ENCODE assay signal across 25 mouse cellular contexts in the genomic region with DNA sequence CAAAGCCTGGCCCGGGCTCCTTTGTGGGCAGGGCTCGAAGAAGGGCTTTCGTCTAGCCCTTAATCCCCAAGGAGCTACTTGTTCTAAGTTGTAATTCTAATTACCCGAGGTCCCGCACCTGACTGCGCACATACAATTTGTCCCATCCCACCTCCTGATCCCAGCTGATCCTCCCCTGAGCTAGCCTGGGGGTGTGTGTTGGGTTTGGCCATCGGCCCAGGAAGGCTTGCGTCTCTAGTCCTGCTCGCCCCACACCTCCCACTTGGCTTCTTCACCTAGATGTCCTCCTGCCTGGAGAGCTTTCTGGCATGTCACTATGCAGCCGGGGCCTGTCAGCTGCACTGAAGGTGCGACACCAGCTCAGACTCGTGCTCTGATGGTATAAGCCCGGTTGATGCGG.
"Had no signal": no experiment of that assay in that cellular context is flagged by ENCODE, and none has a peak within 500 bp of the region (broad histone marks: within the 10 kb centered on the region; RNA-seq: fewer than 3 reads in every experiment).

No protein-coding gene starts in this region.

- ATAC-seq: forebrain, embryonic 16.5 days; hindbrain, embryonic 16.5 days; inflammation-experienced regulatory T-cells, adult 6 months; intestine, embryonic 15.5 days; intestine, postnatal 0 days; liver, embryonic 12.5 days had no signal

- H3K4me3 ChIP-seq: gastrocnemius, adult 2 months; heart, embryonic 10.5 days; heart, embryonic 12.5 days; hindbrain, embryonic 10.5 days; hindbrain, embryonic 12.5 days; intestine, embryonic 15.5 days; limb, embryonic 13.5 days; limb, embryonic 15.5 days; liver, embryonic 12.5 days had no signal

- DNase-seq: gastrocnemius, adult 2 months; gastrocnemius, postnatal 14 days; gastrocnemius, postnatal 36 days; heart, adult 18-20 months; heart, postnatal 10 days; heart, postnatal 4 days; layer of hippocampus, adult 9-11 months; layer of hippocampus, postnatal 36 days; left cerebral cortex, postnatal 4 days; lung, adult 18-20 months had no signal

- H3K27ac ChIP-seq: gastrocnemius, adult 2 months; heart, embryonic 10.5 days; hindbrain, embryonic 10.5 days; hindbrain, embryonic 12.5 days; hindbrain, embryonic 14.5 days; intestine, embryonic 15.5 days; kidney, postnatal 0 days; limb, embryonic 13.5 days; limb, embryonic 15.5 days; liver, embryonic 12.5 days; liver, embryonic 14.5 days had no signal

- H3K4me1 ChIP-seq: heart, embryonic 10.5 days; heart, embryonic 12.5 days; hindbrain, embryonic 10.5 days; hindbrain, embryonic 12.5 days; intestine, embryonic 15.5 days; limb, embryonic 15.5 days; liver, embryonic 12.5 days had no signal

- H3K4me2 ChIP-seq: heart, embryonic 12.5 days; hindbrain, embryonic 12.5 days; hindbrain, embryonic 14.5 days; intestine, embryonic 15.5 days; limb, embryonic 13.5 days; limb, embryonic 15.5 days; liver, embryonic 12.5 days had no signal

- H3K9ac ChIP-seq: heart, embryonic 12.5 days; hindbrain, embryonic 12.5 days; hindbrain, embryonic 14.5 days; intestine, embryonic 15.5 days; limb, embryonic 13.5 days; limb, embryonic 15.5 days; liver, embryonic 12.5 days; liver, embryonic 14.5 days had no signal

- H3K9me3 ChIP-seq: heart, embryonic 10.5 days; heart, embryonic 12.5 days; hindbrain, embryonic 10.5 days; hindbrain, embryonic 12.5 days; intestine, embryonic 15.5 days; limb, embryonic 13.5 days; limb, embryonic 15.5 days; liver, embryonic 12.5 days had no signal

- H3K27me3 ChIP-seq: heart, embryonic 12.5 days; hindbrain, embryonic 12.5 days; intestine, embryonic 15.5 days; limb, embryonic 13.5 days; limb, embryonic 15.5 days; liver, embryonic 12.5 days had no signal
